Mouse (Mus musculus) adrenal gland, postnatal 4 days (tissue): Measurements from ENCODE around the gene Pnmal1. TPM values are rescaled to one million over a fixed set of nuclear protein-coding genes. Genes with fewer than 3 reads are reported as not detected.
A peak's percentile ranks its signal among the peaks of the same experiment; 100 is the strongest.

ENCODE experiments used
- DNase-seq, 2 experiments: peaks; one replicate each; pipeline ENCODE4 v3.0.0; 2021 to 2022; ENCODE audit warnings: low spot score in 2 of 2, mixed read lengths in 2 of 2
- total RNA-seq, 2 experiments: library from RNA; stranded (reverse); gene quantifications; 2 replicates each; pipeline ENCODE4 v1.2.3; 2021

The Pnmal1 gene
- total RNA-seq, 2 experiments from 2014 or later = 7.3 to 7.8 TPM

DNA sequence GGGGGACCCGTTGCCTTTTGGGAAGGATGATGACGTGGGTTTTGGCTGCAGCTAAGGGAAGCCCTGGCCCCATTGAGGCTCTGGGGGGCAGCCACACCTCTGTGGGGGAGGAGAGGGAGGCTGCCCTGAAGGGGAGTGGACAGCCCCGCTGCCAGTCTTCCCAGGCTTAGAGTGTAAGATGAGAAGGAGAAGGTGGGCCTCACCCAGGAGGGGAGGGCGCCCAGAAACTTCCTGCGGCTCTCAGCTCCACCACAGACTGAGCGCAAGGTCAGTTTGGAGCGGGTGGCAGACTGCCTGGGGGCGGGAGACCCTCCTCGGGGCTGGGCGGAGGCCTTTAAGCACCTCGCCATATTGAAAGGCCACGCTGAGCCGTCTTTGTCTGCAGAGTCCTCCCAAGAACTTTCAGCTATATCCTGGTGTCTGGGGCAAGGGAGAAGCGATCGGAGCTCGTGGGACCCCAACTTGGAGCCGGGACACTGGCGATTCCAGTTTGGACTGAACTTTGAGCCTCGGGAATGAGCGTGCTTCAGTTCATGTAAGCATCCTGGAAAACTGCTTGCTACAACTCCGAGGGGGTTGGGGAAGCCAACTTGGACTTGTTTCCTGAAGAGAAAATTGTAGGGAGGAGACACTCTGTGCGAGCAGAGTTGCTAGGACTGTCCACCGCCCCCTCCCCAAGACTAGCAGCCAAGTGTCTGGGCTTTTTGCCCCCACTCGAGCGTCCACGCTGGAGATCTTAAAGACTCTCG lies 34.3 kb downstream of the Pnmal1 start:
- DNase-seq = peak; percentile 66 to 71

DNA sequence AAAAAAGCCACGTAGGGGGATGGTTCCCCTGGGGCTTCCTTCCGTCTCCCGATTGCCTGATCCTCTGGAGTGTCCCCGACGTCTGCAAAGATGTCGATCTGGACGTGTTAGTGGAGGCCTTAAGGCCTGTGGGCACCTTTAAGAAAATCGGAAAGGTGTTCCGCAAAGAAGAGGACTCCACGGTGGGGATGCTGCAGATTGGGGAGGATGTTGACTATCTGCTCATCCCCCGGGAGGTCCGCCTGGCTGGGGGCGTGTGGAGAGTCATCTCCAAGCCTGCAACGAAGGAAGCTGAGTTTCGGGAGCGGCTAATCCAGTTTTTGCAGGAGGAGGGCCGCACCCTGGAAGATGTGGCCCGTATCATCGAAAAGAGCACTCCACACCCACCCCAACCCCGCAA lies 34.9 kb downstream of the Pnmal1 start:
- no peak for DNase-seq

DNA sequence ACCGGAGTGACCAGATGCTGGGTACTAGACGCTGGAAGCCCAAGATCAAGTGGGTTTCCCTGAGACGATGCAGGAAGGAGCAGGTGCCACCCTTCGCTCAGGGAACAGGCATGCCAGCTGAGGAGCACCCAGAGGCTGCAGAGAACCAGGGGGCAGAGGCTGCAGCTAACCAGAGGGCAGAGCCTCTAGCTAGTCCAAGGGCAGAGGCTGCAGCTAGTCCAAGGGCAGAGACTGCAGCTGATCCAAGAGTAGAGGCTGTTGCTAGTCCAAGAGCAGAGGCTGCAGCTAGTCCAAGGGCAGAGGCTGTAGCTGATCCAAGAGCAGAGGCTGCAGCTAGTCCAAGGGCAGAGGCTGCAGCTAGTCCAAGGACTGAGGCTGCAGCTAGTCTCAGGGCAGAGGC lies 35.9 kb downstream of the Pnmal1 start:
- no peak for DNase-seq

DNA sequence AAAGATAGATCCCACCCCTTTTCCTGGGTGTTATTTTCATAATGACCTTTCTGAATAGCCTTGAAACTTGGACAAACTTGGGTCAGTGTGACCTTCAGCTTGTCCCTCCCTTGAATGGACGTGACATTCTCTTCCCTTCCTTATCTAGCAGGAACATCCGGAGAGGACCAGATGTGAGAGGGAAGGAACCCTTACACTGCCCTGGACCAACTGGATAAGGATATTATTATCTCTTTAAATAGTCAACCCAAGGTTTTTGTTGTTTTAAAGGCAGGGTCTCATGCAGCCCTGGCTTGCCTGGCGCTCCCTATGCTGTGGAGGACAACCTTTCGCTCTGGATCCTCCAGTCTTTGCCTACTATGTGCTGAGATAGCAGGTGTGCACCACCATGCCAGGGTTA lies 39.8 kb downstream of the Pnmal1 start:
- DNase-seq = no peak

DNA sequence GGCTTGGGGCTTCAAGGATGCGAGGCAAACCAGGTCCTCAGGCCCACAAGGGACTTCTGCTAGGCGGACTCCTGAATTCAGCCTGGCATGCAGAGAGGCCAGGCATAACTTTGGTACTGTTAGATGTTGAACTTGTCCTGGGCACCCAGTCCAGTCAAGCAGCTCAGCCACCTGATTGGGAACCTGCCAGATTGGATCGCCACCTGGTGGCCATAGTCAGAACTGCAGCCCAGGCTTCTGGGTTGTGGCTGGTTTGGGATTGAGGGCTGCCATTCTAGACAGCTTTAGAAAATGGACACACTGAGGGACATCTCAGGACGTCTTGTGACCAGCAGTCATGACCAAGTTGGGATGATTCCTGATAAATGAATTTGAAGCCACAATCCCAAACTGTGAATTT lies 40.2 kb downstream of the Pnmal1 start:
- DNase-seq = peak; percentile 87 to 88

DNA sequence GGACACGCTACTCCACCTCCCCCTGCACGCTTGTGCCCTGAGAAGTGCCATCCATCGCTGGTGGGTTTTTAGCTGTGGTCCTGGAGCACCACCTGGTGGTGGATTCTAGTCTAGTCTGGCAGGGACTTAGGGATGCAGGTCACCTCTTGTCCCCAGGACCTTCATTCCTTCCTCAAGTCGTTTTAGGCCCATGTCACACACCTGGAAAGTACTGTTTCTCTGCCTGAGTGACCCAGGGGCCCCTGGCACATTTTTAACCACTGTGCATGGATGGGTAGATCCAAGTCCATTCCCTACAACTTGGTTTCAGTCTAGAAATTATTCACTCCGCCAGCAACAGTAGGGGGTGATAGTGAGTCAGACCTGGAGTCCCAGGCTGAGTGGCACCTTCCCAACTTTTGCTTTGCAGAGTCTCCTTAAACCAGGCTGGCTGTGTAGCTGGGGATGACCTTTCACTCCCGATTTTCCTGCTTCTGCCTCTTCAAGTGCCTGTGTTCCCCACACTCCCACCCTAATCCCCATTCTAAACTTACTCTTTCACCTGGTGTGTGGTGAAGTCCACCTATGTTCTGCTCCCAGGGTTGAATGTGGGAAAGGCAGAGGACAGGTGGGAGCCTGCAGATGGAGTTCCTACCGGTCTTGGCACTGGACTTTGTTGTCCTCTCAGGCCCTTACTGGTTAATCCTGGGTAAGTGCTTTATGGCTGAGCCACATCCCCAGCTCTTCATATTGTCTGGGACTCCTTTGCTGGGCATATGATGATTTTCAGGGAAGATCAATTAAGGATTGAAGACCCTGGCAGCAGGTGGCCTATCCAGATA lies 43.1 kb downstream of the Pnmal1 start:
- DNase-seq = peak in 1 of 2 experiments; percentile 71

DNA sequence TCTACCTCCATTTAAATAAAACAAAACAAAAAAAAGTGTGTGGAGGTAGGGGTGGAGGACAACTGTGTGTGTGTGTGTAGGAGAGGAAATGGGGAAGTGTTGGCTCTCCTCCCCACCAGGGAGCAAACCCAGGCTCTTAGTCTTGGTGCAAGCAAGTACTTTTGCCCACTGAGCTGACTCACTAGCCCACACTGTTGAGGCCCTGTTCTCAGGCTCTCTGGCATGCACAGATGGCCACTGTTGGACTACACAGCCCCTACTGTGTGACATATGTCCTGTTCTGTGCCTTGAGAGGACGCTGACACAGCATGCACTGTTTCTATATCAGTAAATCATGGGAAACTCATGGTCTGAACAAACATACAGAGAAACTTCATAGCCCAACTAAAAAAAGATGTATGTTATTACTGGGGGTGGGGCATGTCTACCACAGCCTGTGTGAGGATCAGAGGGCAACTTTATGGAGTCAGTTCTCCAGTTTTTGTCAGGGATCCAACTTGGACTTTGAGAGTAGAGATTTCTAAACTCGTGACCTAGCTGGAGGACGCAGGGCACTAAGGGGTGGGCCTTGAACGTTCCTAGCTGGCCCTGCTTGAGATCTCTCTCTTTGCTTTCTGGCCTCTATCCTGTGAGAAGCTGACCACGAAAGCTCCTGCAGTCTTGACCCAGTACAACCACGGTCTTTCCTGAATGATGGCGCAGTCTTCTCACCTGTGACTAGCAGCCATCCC lies 43.9 kb downstream of the Pnmal1 start:
- DNase-seq = no peak

DNA sequence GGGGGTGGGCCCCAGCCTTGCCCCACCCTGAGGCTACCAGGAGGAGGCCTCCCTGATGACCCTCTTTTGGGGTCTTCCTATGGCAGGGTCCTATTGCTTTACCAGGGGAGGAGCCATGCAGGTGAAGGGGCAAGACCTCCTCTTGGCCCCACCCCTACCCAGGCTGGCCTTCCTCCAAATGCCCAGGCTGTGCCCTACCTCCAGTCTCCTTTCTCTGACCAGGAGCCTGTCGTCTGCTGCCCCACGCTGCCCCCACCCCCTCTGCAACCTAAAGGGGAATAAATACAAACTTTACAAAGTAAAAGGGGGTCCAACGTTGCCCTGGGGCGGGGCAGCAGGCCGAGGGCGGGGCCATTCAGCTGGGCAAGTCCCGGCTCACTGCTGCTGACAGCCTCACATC lies 45.2 kb downstream of the Pnmal1 start:
- no peak for DNase-seq

DNA sequence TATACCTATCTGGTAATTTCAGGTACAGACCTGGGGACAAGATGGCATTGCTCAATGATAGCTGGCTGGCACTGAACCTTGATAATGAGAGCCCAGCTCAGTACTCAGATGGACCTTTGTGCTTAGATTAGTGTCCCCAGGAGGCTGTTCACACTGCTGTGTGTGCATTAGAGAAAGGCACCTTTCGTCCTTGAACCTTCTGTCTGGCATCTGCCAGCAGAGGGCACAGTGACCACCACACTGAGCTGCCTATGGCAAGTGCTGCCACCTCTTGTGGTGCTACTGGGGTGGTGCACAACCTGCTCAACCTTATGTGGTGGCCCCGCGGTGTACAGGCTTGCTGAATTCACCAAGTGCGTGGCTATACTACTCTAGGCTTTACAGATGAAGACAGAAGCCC lies 47.8 kb downstream of the Pnmal1 start:
- no peak for DNase-seq

DNA sequence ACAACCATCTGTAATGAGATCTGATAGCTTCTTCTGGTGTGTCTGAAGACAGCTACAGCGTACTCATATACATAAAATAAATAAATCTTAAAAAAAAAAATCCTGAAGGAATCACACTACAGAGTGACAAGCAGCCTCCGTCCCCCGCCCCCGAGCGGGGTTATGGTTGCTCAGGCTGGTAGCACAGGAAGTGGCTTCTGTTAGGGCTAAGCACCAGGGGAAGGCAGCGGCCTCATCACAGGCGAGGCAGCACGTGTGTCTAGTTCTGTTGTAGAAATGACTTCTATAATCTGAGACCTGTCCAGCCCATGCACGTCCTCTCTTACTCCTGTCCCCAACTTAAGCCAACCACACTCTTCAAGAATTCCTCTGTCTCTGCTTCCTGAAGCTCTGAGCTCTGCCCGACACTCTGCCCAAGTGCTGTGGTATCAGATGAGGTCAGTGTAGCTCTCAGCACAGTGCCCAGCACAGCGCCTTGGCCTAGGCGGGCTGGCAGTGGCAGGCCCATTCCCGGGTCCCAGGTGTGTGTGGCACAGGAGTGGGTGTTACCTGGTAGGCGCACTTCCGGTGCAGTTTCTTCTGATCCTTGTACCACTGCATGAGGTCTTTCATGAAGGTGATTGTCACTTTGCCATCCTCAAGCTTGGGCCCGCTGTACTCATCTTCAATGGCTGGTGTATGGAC lies 50.0 kb downstream of the Pnmal1 start:
- DNase-seq = no peak

DNA sequence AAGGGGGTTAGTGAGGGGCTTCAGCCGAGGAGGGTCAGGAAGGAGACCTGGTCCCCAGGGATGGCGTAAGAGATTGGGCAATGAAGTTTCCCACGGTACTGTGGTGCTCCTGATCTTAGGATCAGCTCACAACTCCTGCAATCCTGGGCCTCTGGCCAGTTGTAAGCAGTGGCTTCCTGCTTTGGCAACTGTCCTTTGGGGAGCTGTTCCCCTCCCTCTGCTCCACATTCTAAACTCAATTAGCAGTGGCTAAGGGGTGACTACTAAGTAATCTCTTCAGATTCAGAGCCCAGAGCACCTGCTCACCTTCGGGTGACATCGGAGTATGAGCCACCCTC lies 50.5 kb downstream of the Pnmal1 start:
- no peak for DNase-seq

DNA sequence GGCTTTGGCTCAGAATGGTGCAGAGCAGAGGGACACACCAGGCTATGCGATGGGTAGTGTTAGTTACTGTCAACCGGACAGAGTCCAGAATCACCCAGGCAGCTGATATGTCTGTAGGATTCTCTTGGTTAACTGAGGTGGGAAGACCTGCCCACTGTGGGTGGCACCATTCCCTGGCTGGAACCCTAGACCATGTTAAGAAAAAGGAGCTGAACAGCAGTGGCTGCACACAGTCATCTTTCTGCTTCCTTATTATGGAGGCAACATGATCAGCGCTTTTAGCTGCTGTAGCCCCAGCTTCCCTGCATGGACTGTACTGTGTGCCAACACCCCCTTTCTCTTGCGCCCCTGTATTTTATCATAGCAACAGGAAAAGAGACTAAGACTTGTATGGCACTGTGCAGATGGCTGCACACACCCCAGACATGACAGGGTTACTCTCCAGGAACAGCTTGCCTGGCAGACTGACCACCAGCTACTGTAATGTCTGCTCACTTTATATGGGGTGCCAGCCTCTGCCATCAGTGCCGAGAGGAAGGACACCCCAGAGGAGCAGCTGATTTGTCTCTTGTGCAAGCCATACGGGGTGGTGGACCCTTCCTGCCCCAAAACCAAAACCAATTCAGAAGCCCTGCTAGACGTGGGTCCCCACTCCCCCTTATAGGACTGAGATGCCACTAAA lies 52.6 kb downstream of the Pnmal1 start:
- DNase-seq = no peak

Other genes with a start within 250 kb of the Pnmal1 start
- not detected for gene Ceacam9, start 237.8 kb upstream of the Pnmal1 start, total RNA-seq
- 100 to 1,000 TPM; 169 to 179 TPM for gene Ap2s1, start 221.3 kb upstream of the Pnmal1 start, total RNA-seq
- 10 to 100 TPM; 60.8 to 61.0 TPM for gene Slc1a5, start 178.3 kb upstream of the Pnmal1 start, total RNA-seq
- 100 to 1,000 TPM in 1 of 2 experiments, 10 to 100 TPM in 1; 96.9 to 106 TPM for gene Strn4, start 143.8 kb upstream of the Pnmal1 start, total RNA-seq
- 10 to 100 TPM; 26.3 to 29.0 TPM for gene Fkrp, start 142.9 kb upstream of the Pnmal1 start, total RNA-seq
- 10 to 100 TPM; 22.0 to 22.2 TPM for gene Prkd2, start 116.8 kb upstream of the Pnmal1 start, total RNA-seq
- gene Dact3, start 84.4 kb upstream of the Pnmal1 start, total RNA-seq = 10 to 100 TPM; 12.7 to 13.7 TPM
- 1 to 10 TPM; 2.4 to 4.0 TPM for gene Gng8, start 67.9 kb upstream of the Pnmal1 start, total RNA-seq
- 1 to 10 TPM; 1.7 to 2.0 TPM for gene Ptgir, start 53.2 kb upstream of the Pnmal1 start, total RNA-seq
- gene Calm3, start 35.6 kb upstream of the Pnmal1 start, total RNA-seq = 100 to 1,000 TPM; 330 to 344 TPM
- gene Pnmal2, start 15.0 kb upstream of the Pnmal1 start, total RNA-seq = 10 to 100 TPM; 40.7 to 42.6 TPM
- 1 to 10 TPM; 2.2 TPM for gene Gm42372, start 23.4 kb downstream of the Pnmal1 start, total RNA-seq
- 10 to 100 TPM; 40.2 to 45.4 TPM for gene Ccdc8, start 33.0 kb downstream of the Pnmal1 start, total RNA-seq
- gene Ppp5c, start 68.2 kb downstream of the Pnmal1 start, total RNA-seq = 100 to 1,000 TPM in 1 of 2 experiments, 10 to 100 TPM in 1; 91.5 to 102 TPM
- 10 to 100 TPM; 14.3 to 17.8 TPM for gene Hif3a, start 102.7 kb downstream of the Pnmal1 start, total RNA-seq
- gene Psg16, start 114.4 kb downstream of the Pnmal1 start, total RNA-seq = under 1 TPM; 0.39 to 0.79 TPM
- gene Ceacam3, start 190.6 kb downstream of the Pnmal1 start, total RNA-seq = not detected
- gene Psg29, start 243.8 kb downstream of the Pnmal1 start, total RNA-seq = not detected